Mouse (Mus musculus) midbrain, embryonic 13.5 days (tissue): ENCODE data around the gene Dhrs3. TPM values are rescaled to one million over a fixed set of nuclear protein-coding genes. Genes with fewer than 3 reads are reported as not detected.

Experiments used
- ATAC-seq: fragments of 200-750 bp; cut with Nextera tagmentation; 2 replicates; pipeline ENCODE4 v1.8.0; 2017; ENCODE audit warnings: mild to moderate bottlenecking, moderate TSS enrichment, moderate library complexity
- H3K27ac ChIP-seq: fragments of 300-500 bp; sonication (generic); 2 replicates; pipeline ENCODE4 v1.5.1; 2015; ENCODE audit warnings: inconsistent platforms, mild to moderate bottlenecking, moderate library complexity
- H3K27me3 ChIP-seq: fragments of 300-500 bp; sonication (generic); 2 replicates; pipeline ENCODE4 v1.6.1; 2015; ENCODE audit warnings: mild to moderate bottlenecking, inconsistent platforms
- H3K36me3 ChIP-seq: fragments of 300-500 bp; sonication (generic); 2 replicates; pipeline ENCODE4 v1.6.1; 2015; ENCODE audit warnings: mild to moderate bottlenecking, inconsistent platforms
- H3K4me1 ChIP-seq: fragments of 300-500 bp; sonication (generic); replicated peaks from 2 replicates; pipeline ENCODE4 v1.6.1; 2015; ENCODE audit warnings: inconsistent platforms
- H3K4me2 ChIP-seq: fragments of 300-500 bp; sonication (generic); replicated peaks from 2 replicates; pipeline ENCODE4 v1.6.1; 2015; ENCODE audit warnings: moderate library complexity, mild to moderate bottlenecking, inconsistent platforms
- H3K4me3 ChIP-seq: fragments of 300-500 bp; sonication (generic); replicated peaks from 2 replicates; pipeline ENCODE4 v1.5.1; 2015; ENCODE audit warnings: mild to moderate bottlenecking, inconsistent platforms
- H3K9ac ChIP-seq: fragments of 300-500 bp; sonication (generic); replicated peaks from 2 replicates; pipeline ENCODE4 v1.6.1; 2015; ENCODE audit warnings: mild to moderate bottlenecking, inconsistent platforms
- H3K9me3 ChIP-seq: fragments of 300-500 bp; sonication (generic); 2 replicates; pipeline ENCODE4 v1.6.1; 2016; ENCODE audit warnings: mild to moderate bottlenecking, inconsistent platforms
- WGBS: fragments of 180-500 bp; shearing (Covaris S2); methylation state at CpG from one replicate; pipeline ENCODE4 v1.1.7; 2015; 5-methylcytosine and 5-hydroxymethylcytosine counted together
- polyA plus RNA-seq: library from polyadenylated mRNA; unstranded; fragments of >200 nt; fragmentation: Nextera tagmentation; extraction: Ambion mirVana; gene quantifications from 2 replicates; pipeline ENCODE4 v1.2.1, GENCODE M21; 2015

Dhrs3 gene
- polyA plus RNA-seq, 1 experiment from 2014 or later = 23.9 TPM

- WGBS = 86% methylated on average over 9 of the region's 9 CpGs
- no peak for ATAC-seq
Measured at GRCm38 (mm10) chr4:144889505-144890301, 2.9 kb upstream of the Dhrs3 start.

GRCm38 (mm10) chr4:144890690-144891120, 1.9 kb upstream of the Dhrs3 start:
- WGBS = 12% methylated on average over 7 of the region's 7 CpGs
- peaks cover 30% of the 10 kb centered on the region for H3K4me1 ChIP-seq
- no peak overlapping the region for H3K4me2 ChIP-seq
- H3K27ac ChIP-seq = no peak overlapping the region
- H3K9me3 ChIP-seq = no peaks in the 10 kb centered on the region
- no peak overlapping the region for H3K9ac ChIP-seq
- no peak overlapping the region for H3K4me3 ChIP-seq
- H3K36me3 ChIP-seq = no peaks in the 10 kb centered on the region
- no peak; the same call in 1 of the 2 replicates for ATAC-seq
- peaks cover 44% of the 10 kb centered on the region for H3K27me3 ChIP-seq

More at GRCm38 (mm10) chr4:144889505-144890301, 2.9 kb upstream of the Dhrs3 start:
- H3K9me3 ChIP-seq = no peaks in the 10 kb centered on the region
- no peak overlapping the region for H3K4me2 ChIP-seq
- H3K9ac ChIP-seq = no peak overlapping the region
- H3K4me3 ChIP-seq = no peak overlapping the region
- peaks cover 30% of the 10 kb centered on the region for H3K4me1 ChIP-seq
- H3K27me3 ChIP-seq = peaks cover 38% of the 10 kb centered on the region
- no peak overlapping the region for H3K27ac ChIP-seq
- no peaks in the 10 kb centered on the region for H3K36me3 ChIP-seq

GRCm38 (mm10) chr4:144891121-144891711, 1.4 kb upstream of the Dhrs3 start:
- 50% methylated on average over 10 of the region's 10 CpGs for WGBS
- Histone ChIP-seq H3K4me3 (no peak overlapping the region), H3K9ac (no peak overlapping the region), H3K4me1 (peaks cover 30% of the 10 kb centered on the region), H3K9me3 (no peaks in the 10 kb centered on the region), H3K27me3 (peaks cover 44% of the 10 kb centered on the region), H3K27ac (0 out of 2 replicates have a peak overlapping the region, but pooled peaks have one; percentile 14), H3K4me2 (no peak overlapping the region), H3K36me3 (no peaks in the 10 kb centered on the region)
- peak; percentile 5; the same call in 1 of the 2 replicates for ATAC-seq

- H3K4me1 ChIP-seq = peaks cover 30% of the 10 kb centered on the region
- H3K9me3 ChIP-seq = no peaks in the 10 kb centered on the region
- H3K27me3 ChIP-seq = peaks cover 44% of the 10 kb centered on the region
- peak overlapping the region; percentile 51 for H3K4me3 ChIP-seq
- no peak for ATAC-seq
- 9% methylated on average over 5 of the region's 5 CpGs for WGBS
- peak overlapping the region; percentile 56; the same call in 1 of the 2 replicates for H3K9ac ChIP-seq
- peak overlapping the region; percentile 86 for H3K4me2 ChIP-seq
- H3K36me3 ChIP-seq = no peaks in the 10 kb centered on the region
- no peak overlapping the region for H3K27ac ChIP-seq
Measured at GRCm38 (mm10) chr4:144891743-144892132, 889 bp upstream of the Dhrs3 start.

GRCm38 (mm10) chr4:144892937-144893272, 278 bp downstream of the Dhrs3 start:
- peaks cover 44% of the 10 kb centered on the region for H3K27me3 ChIP-seq
- H3K4me1 ChIP-seq = peaks cover 30% of the 10 kb centered on the region
- H3K36me3 ChIP-seq = no peaks in the 10 kb centered on the region
- no peaks in the 10 kb centered on the region for H3K9me3 ChIP-seq
- peak overlapping the region; percentile 86 for H3K4me2 ChIP-seq
- ATAC-seq = no peak
- H3K9ac ChIP-seq = peak overlapping the region; percentile 56
- peak overlapping the region; percentile 51 for H3K4me3 ChIP-seq
- WGBS = under 1% methylated on average over 12 of the region's 12 CpGs
- no peak overlapping the region for H3K27ac ChIP-seq

- under 1% methylated on average over 44 of the region's 44 CpGs for WGBS
- Histone ChIP-seq H3K4me3 (peak overlapping the region; percentile 51), H3K9me3 (no peaks in the 10 kb centered on the region), H3K4me2 (peak overlapping the region; percentile 86), H3K9ac (peak overlapping the region; percentile 56), H3K4me1 (peaks cover 30% of the 10 kb centered on the region), H3K27me3 (peaks cover 44% of the 10 kb centered on the region), H3K27ac (peak overlapping the region; percentile 19; the same call in 1 of the 2 replicates), H3K36me3 (no peaks in the 10 kb centered on the region)
- ATAC-seq = no peak; the same call in 1 of the 2 replicates
Measured at GRCm38 (mm10) chr4:144893561-144894486, 1.2 kb downstream of the Dhrs3 start.

GRCm38 (mm10) chr4:144894487-144895210, 2.0 kb downstream of the Dhrs3 start:
- WGBS = 5% methylated on average over 11 of the region's 11 CpGs
- Histone ChIP-seq H3K36me3 (no peaks in the 10 kb centered on the region), H3K4me2 (peak overlapping the region; percentile 86), H3K9me3 (no peaks in the 10 kb centered on the region), H3K27ac (peak overlapping the region; percentile 19; the same call in 1 of the 2 replicates), H3K9ac (peak overlapping the region; percentile 56; the same call in 1 of the 2 replicates), H3K27me3 (peaks cover 44% of the 10 kb centered on the region), H3K4me1 (peaks cover 30% of the 10 kb centered on the region), H3K4me3 (peak overlapping the region; percentile 51)
- ATAC-seq = 0 out of 2 replicates have a peak, but pooled peaks have one; percentile 19

- no peak for ATAC-seq
- H3K9ac ChIP-seq = no peak overlapping the region
- WGBS = 40% methylated on average over 2 of the region's 2 CpGs
- H3K4me1 ChIP-seq = peaks cover 30% of the 10 kb centered on the region
- H3K4me2 ChIP-seq = peak overlapping the region; percentile 86
- H3K36me3 ChIP-seq = no peaks in the 10 kb centered on the region
- peak overlapping the region; percentile 51; the same call in 1 of the 2 replicates for H3K4me3 ChIP-seq
- H3K27ac ChIP-seq = no peak overlapping the region
- H3K27me3 ChIP-seq = peaks cover 44% of the 10 kb centered on the region
- no peaks in the 10 kb centered on the region for H3K9me3 ChIP-seq
Measured at GRCm38 (mm10) chr4:144895211-144895590, 2.6 kb downstream of the Dhrs3 start.

- no peak for ATAC-seq
- Histone ChIP-seq H3K4me2 (0 out of 2 replicates have a peak overlapping the region, but pooled peaks have one; percentile 11), H3K9ac (no peak overlapping the region), H3K36me3 (no peaks in the 10 kb centered on the region), H3K27me3 (peaks cover 37% of the 10 kb centered on the region), H3K9me3 (no peaks in the 10 kb centered on the region), H3K4me3 (no peak overlapping the region), H3K27ac (no peak overlapping the region), H3K4me1 (peaks cover 30% of the 10 kb centered on the region)
- 47% methylated on average over 3 of the region's 3 CpGs for WGBS
Measured at GRCm38 (mm10) chr4:144896321-144896720, 3.7 kb downstream of the Dhrs3 start.

GRCm38 (mm10) chr4:144898036-144898649, 5.5 kb downstream of the Dhrs3 start:
- Histone ChIP-seq H3K9ac (no peak overlapping the region), H3K27ac (no peak overlapping the region), H3K4me1 (peaks cover 13% of the 10 kb centered on the region), H3K9me3 (no peaks in the 10 kb centered on the region), H3K4me3 (no peak overlapping the region), H3K4me2 (no peak overlapping the region), H3K36me3 (no peaks in the 10 kb centered on the region), H3K27me3 (peaks cover 21% of the 10 kb centered on the region)
- WGBS = 87% methylated on average over 6 of the region's 6 CpGs
- no peak for ATAC-seq

- no peak for ATAC-seq
- no peaks in the 10 kb centered on the region for H3K36me3 ChIP-seq
- H3K27me3 ChIP-seq = peaks cover 15% of the 10 kb centered on the region
- no peak overlapping the region for H3K9ac ChIP-seq
- 95% methylated on average over 2 of the region's 2 CpGs for WGBS
- no peak overlapping the region for H3K4me3 ChIP-seq
- no peak overlapping the region for H3K4me2 ChIP-seq
- H3K9me3 ChIP-seq = no peaks in the 10 kb centered on the region
- H3K4me1 ChIP-seq = peaks cover 7% of the 10 kb centered on the region
- H3K27ac ChIP-seq = no peak overlapping the region
Measured at GRCm38 (mm10) chr4:144898737-144899136, 6.1 kb downstream of the Dhrs3 start.
